Mouse (Mus musculus) C2C12 (cell line): ENCODE measurements around the gene Magi1. TPM values are rescaled to one million over a fixed set of nuclear protein-coding genes. Genes with fewer than 3 reads are reported as not detected.

Source experiments
- H3K27me3 ChIP-seq: one replicate; pipeline ENCODE4 v1.6.1; 2011; ENCODE audit not compliant: control insufficient read depth, insufficient read depth, insufficient read length
- H3K36me3 ChIP-seq: one replicate; pipeline ENCODE4 v1.6.1; 2011; ENCODE audit not compliant: control insufficient read depth, insufficient read depth
- H3K4me3 ChIP-seq: one replicate; pipeline ENCODE4 v1.5.1; 2011; ENCODE audit warnings: mild to moderate bottlenecking, control low read depth; ENCODE audit not compliant: poor library complexity, insufficient read depth, severe bottlenecking
- H3K79me2 ChIP-seq: one replicate; pipeline ENCODE4 v1.6.1; 2011; ENCODE audit not compliant: control insufficient read depth, insufficient read depth
- H3K79me3 ChIP-seq: one replicate; pipeline ENCODE4 v1.6.1; 2011; ENCODE audit warnings: low read depth, control low read depth
- H3ac ChIP-seq: one replicate; pipeline ENCODE3; 2011; ENCODE audit warnings: low read depth; ENCODE audit not compliant: control insufficient read depth, insufficient read length
- CEBPB ChIP-seq: IDR thresholded peaks from one replicate; pipeline ENCODE4 v1.6.1; 2011; ENCODE audit warnings: low read depth, mild to moderate bottlenecking, control low read depth, moderate library complexity
- CTCF ChIP-seq: IDR thresholded peaks from one replicate; pipeline ENCODE4 v1.5.1; 2011; ENCODE audit not compliant: control insufficient read depth, insufficient read depth, insufficient read length
- FOSL1 ChIP-seq: IDR thresholded peaks from one replicate; pipeline ENCODE4 v1.8.0; 2011; ENCODE audit warnings: mild to moderate bottlenecking, low read length; ENCODE audit not compliant: poor library complexity, insufficient read depth, severe bottlenecking
- MAX ChIP-seq: IDR thresholded peaks from one replicate; pipeline ENCODE4 v1.6.1; 2011; ENCODE audit warnings: mild to moderate bottlenecking, control low read depth
- MYOD1 ChIP-seq: IDR thresholded peaks from one replicate; pipeline ENCODE4 v1.6.1; 2011; ENCODE audit warnings: low read depth; ENCODE audit not compliant: control insufficient read depth, insufficient read length
- MYOG ChIP-seq: IDR thresholded peaks from one replicate; pipeline ENCODE4 v1.6.1; 2011; ENCODE audit not compliant: control insufficient read depth, insufficient read length; ENCODE audit errors: extremely low read depth
- USF1 ChIP-seq: IDR thresholded peaks from one replicate; pipeline ENCODE4 v1.6.1; 2011; ENCODE audit warnings: low read depth, mild to moderate bottlenecking, control low read depth, moderate library complexity
- polyA plus RNA-seq: library from polyadenylated mRNA; unstranded; fragments of >200 nt; fragmentation: generic; extraction: Trizol; gene quantifications from one replicate; pipeline ENCODE4 v1.2.1, GENCODE M21; 2012; ENCODE audit warnings: missing spikeins

Gene Magi1
- polyA plus RNA-seq, 1 experiment = 3.8 TPM

DNA sequence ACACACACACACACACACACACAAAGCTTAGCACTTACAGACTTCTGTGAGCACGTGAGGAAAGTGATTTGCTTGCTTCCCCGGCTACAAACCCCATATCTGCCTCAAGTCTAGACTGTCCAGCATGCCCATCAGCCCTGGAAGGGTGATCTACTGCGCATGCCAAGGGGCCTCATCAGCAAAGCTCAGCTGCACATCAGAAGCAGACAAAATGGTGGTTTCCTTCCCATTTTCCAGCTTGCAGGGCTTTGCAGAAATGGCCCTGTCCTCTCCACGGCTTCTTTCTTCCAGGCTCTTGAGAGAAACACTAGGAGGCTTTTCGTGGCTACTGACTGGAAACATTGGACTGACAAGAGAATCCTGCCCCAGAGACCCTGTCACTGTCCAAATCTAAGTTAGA is 149.6 kb downstream of the Magi1 start:
- peaks cover 55% of the 10 kb centered on the region for H3K79me2 ChIP-seq
- no peak overlapping the region for H3ac ChIP-seq
- H3K36me3 ChIP-seq = no peaks in the 10 kb centered on the region
- no peak overlapping the region for H3K4me3 ChIP-seq
- TF ChIP-seq MYOD1 (no peak), CTCF (no peak), MAX (no peak), MYOG (no peak), USF1 (no peak), CEBPB (no peak), FOSL1 (no peak)
- H3K79me3 ChIP-seq = peaks cover 6% of the 10 kb centered on the region
- no peaks in the 10 kb centered on the region for H3K27me3 ChIP-seq

DNA sequence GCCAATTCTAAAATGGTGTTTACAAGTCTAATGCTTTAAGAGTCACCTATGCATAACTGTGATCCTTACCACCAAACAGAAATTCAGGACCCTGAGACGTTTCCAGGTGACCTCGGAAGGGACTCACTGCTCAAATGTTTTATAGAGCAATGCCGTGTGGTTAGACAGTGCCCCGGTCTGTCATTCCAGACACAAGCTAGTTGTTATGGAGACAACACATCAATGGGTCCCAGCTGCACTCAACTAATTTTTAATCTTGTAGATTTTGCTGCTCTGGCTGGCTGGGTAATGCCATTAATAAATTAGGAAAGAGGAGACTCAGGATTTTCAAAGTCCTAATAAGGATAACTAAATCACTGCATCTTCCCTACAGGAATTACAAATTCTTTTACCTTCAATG is 151.7 kb downstream of the Magi1 start:
- no peak overlapping the region for H3K4me3 ChIP-seq
- no peaks in the 10 kb centered on the region for H3K36me3 ChIP-seq
- TF ChIP-seq MAX = no peak
- TF ChIP-seq MYOG = no peak
- no peak for TF ChIP-seq CTCF
- TF ChIP-seq USF1 = no peak
- no peak for TF ChIP-seq FOSL1
- TF ChIP-seq MYOD1 = no peak
- no peak for TF ChIP-seq CEBPB
- H3K79me3 ChIP-seq = peaks cover 8% of the 10 kb centered on the region
- H3K79me2 ChIP-seq = peaks cover 49% of the 10 kb centered on the region
- no peaks in the 10 kb centered on the region for H3K27me3 ChIP-seq
- no peak overlapping the region for H3ac ChIP-seq

DNA sequence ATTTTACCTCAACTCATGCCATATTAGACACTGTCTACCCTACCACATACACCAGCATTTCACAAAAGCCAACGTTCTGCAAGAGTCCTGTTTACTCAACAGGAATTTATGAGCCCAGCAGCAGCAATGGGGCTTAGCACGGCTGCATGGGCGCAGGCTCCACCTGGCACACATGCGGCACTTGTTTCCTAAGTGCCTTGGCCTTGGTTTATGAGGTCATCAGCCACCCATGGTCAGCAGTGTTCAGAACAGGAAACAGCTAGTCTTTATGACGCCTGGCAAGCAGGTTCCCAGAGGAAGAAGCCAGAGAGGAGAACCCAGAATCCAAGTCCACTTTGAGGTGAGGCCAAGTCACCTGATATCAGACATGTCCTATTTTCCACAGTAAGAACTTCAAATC is 153.3 kb downstream of the Magi1 start:
- H3K79me2 ChIP-seq = peaks cover 38% of the 10 kb centered on the region
- peaks cover 9% of the 10 kb centered on the region for H3K79me3 ChIP-seq
- no peak for TF ChIP-seq MYOG
- no peak for TF ChIP-seq CEBPB
- no peak for TF ChIP-seq USF1
- TF ChIP-seq MYOD1 = no peak
- H3K27me3 ChIP-seq = no peaks in the 10 kb centered on the region
- no peaks in the 10 kb centered on the region for H3K36me3 ChIP-seq
- H3ac ChIP-seq = no peak overlapping the region
- no peak overlapping the region for H3K4me3 ChIP-seq

DNA sequence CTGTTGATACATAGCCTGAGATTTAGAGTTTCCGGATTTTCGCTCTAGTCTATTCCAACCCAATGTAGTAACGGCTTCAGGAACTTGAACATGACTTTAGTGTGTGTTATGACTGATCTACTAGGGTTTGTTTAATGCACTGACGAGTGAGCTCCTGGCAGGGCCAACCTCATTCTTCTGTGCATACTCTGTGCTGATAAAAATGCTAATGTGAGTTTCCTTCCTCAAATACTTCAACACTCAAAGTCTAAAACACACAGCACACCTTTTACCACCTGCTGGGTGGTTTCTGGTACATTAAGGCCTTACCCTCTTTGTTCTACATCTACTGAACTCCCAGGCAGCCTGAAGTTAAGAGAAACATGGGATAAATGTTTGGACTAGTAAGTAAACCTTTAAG is 157.0 kb downstream of the Magi1 start:
- Histone ChIP-seq H3K79me3 (peaks cover 9% of the 10 kb centered on the region), H3K79me2 (peaks cover 30% of the 10 kb centered on the region), H3ac (no peak overlapping the region), H3K27me3 (no peaks in the 10 kb centered on the region), H3K4me3 (no peak overlapping the region), H3K36me3 (no peaks in the 10 kb centered on the region)
- TF ChIP-seq MYOG (no peak), CEBPB (no peak), MYOD1 (no peak), MAX (no peak), USF1 (no peak), CTCF (no peak), FOSL1 (no peak)

DNA sequence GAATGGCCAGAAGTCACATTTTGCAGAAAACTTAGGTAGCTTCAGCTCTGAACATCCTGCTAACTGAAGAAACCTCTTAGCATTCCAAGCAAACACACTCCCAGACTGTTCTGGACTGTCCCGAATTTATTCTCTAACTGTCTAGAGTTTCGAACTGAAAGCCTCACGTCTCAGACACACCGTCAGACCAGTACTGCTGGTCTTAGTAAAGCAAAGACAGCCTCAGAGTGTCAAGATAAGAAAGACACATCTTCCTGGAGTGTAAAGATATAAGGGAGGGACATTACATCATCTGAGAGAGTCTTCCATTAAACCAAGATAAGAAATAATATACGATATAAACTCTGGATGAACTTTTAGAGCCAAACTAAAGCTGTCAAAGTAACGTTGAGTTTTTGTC is 158.6 kb downstream of the Magi1 start:
- H3ac ChIP-seq = no peak overlapping the region
- H3K4me3 ChIP-seq = no peak overlapping the region
- no peaks in the 10 kb centered on the region for H3K27me3 ChIP-seq
- H3K79me2 ChIP-seq = peaks cover 18% of the 10 kb centered on the region
- H3K36me3 ChIP-seq = no peaks in the 10 kb centered on the region
- no peak for TF ChIP-seq CEBPB
- TF ChIP-seq FOSL1 = no peak
- TF ChIP-seq MYOG = no peak
- TF ChIP-seq MAX = no peak
- no peak for TF ChIP-seq MYOD1
- TF ChIP-seq USF1 = no peak
- TF ChIP-seq CTCF = no peak
- H3K79me3 ChIP-seq = peaks cover 9% of the 10 kb centered on the region

DNA sequence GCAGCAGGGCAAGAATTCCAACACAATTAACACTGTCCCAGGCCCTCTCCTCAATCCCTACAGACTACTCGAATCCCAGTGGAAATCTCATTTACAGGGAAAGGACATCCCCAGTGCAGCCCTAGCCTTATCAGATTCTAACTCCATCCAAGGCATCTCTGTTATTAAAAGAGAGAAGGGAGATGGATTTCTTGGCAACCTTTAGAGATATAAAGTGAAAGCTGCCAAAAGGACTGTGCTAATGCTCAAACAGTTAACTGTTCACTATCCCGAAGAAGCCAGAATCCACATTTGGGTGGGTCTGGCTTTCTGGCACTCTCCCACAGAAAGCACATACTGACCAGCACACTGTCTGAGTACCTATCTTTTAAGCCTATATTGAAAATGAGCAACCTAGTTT is 159.4 kb downstream of the Magi1 start:
- no peak for TF ChIP-seq MYOG
- no peak for TF ChIP-seq FOSL1
- no peak for TF ChIP-seq MYOD1
- TF ChIP-seq MAX = no peak
- TF ChIP-seq CTCF = no peak
- peaks cover 7% of the 10 kb centered on the region for H3K79me3 ChIP-seq
- no peak overlapping the region for H3ac ChIP-seq
- no peak overlapping the region for H3K4me3 ChIP-seq
- no peaks in the 10 kb centered on the region for H3K27me3 ChIP-seq
- H3K79me2 ChIP-seq = peaks cover 11% of the 10 kb centered on the region
- H3K36me3 ChIP-seq = no peaks in the 10 kb centered on the region
